Mouse (Mus musculus): ENCODE measurements around the gene Adamts7. TPM values are rescaled to one million over a fixed set of nuclear protein-coding genes. Genes with fewer than 3 reads are reported as not detected.

Gene Adamts7
- polyA plus RNA-seq, 1 experiment: 19.9 TPM

DNA sequence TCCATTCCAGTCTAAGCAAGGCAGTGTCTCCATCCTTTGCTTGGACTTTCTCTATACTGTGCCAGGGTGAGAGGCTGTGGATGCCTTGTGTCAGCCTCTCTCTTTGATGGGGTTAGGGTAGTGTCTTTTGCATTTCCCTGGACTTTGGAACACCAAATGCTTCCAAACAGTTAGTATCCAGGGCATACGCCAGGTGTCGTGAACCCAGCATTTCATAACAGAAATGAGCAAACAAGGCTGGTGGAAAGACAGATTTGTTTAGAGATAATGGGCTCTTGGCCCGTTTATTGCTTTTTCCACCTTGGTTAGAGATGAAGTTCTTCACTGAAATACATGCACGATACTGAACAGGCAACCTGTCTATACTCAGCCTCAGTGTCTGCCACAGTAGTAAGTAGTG lies 2.7 kb downstream of the Adamts7 start:
- H3K36me3 ChIP-seq (ENCODE audit: control insufficient read depth, insufficient read depth): no peaks in the 10 kb centered on the region
- peaks cover 20% of the 10 kb centered on the region for H3K79me2 ChIP-seq (ENCODE audit: control insufficient read depth, insufficient read depth)
- H3ac ChIP-seq (ENCODE audit: control insufficient read depth, insufficient read length): no peak overlapping the region
- no peaks in the 10 kb centered on the region for H3K27me3 ChIP-seq (ENCODE audit: control insufficient read depth, insufficient read depth, insufficient read length)
- H3K4me3 ChIP-seq: no peak overlapping the region
- H3K4me2 ChIP-seq (ENCODE audit: low read depth): peak overlapping the region; percentile 97
- no peak for TF ChIP-seq SRF (IDR thresholded peaks at IDR 0.05; ENCODE audit: control insufficient read depth, insufficient read length, low read depth)
- no peak for TF ChIP-seq MYOG (IDR thresholded peaks at IDR 0.05; ENCODE audit: control insufficient read depth in 1 of 3, insufficient read depth in 1 of 3, insufficient read length in 2 of 3, low read depth in 2 of 3)
- TF ChIP-seq POLR2A (IDR thresholded peaks at IDR 0.05; ENCODE audit: insufficient read length, low read depth): no peak
- no peak for TF ChIP-seq POLR2AphosphoS2 (IDR thresholded peaks at IDR 0.05; ENCODE audit: insufficient read length, low read depth)
- TF ChIP-seq MYOD1 (IDR thresholded peaks at IDR 0.05; ENCODE audit: control insufficient read depth in 1 of 3, insufficient read length in 2 of 3, low read depth in 2 of 3): no peak
- TF ChIP-seq REST (IDR thresholded peaks at IDR 0.05; ENCODE audit: insufficient read depth, insufficient read length): no peak
- TF ChIP-seq MAX (IDR thresholded peaks at IDR 0.05; ENCODE audit: low read depth): no peak
- no peak for TF ChIP-seq USF1 (IDR thresholded peaks at IDR 0.05; ENCODE audit: low read depth)
- no peak for TF ChIP-seq TCF12 (IDR thresholded peaks at IDR 0.05; ENCODE audit: insufficient read depth, poor library complexity, severe bottlenecking)

DNA sequence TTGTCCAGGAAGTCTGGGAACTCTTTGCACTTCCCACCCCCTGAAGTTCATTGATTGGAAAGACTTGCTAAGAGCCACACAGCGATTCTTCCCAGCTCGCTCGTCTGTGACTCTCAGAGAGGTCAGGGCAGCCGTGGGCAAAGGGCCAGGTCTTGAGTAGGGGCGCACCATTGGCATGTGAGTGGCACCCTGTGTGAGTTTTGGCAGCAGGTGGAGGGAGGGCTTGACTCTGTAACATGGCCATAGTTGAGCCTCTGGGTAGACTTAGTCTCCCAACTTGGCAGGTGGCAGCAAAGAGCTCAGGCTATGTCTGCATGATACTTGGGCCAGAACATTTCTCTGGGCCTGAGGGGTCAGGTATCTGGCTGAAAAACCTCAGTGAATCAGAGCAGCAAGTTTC lies 3.7 kb downstream of the Adamts7 start:
- TF ChIP-seq MYOD1 (IDR thresholded peaks at IDR 0.05; ENCODE audit: control insufficient read depth in 1 of 3, insufficient read length in 2 of 3, low read depth in 2 of 3) (peak in 2 of 3 experiments; percentile 71 to 79), POLR2A (IDR thresholded peaks at IDR 0.05; ENCODE audit: insufficient read length, low read depth) (no peak)
- no peak overlapping the region for H3ac ChIP-seq (ENCODE audit: control insufficient read depth, insufficient read length)

DNA sequence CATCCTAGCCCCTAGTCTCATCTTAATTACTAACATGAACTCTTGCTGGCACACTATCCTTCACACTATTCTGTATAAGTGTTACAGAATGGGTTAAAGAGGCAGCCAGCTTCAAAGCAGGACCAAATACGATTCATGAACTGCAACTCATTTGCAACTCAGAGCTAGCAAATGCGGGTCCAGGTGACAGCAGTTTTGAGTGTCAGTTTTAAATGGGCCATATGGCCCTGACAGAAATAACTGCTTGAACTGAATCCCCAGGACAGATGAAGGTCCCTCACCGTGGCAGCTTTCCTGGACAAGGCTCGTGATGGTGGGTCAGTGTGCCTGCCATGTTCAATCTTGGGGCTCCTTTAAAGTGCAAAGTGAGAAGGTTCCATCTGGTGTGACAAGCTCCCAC lies 7.1 kb downstream of the Adamts7 start:
- TF ChIP-seq POLR2A (IDR thresholded peaks at IDR 0.05; ENCODE audit: insufficient read length, low read depth): no peak
- no peak for TF ChIP-seq MYOD1 (IDR thresholded peaks at IDR 0.05; ENCODE audit: control insufficient read depth in 1 of 3, insufficient read length in 2 of 3, low read depth in 2 of 3)
- TF ChIP-seq USF1 (IDR thresholded peaks at IDR 0.05; ENCODE audit: low read depth): no peak
- TF ChIP-seq TCF12 (IDR thresholded peaks at IDR 0.05; ENCODE audit: insufficient read depth, poor library complexity, severe bottlenecking): no peak
- no peak for TF ChIP-seq MYOG (IDR thresholded peaks at IDR 0.05; ENCODE audit: control insufficient read depth in 1 of 3, insufficient read depth in 1 of 3, insufficient read length in 2 of 3, low read depth in 2 of 3)
- no peak for TF ChIP-seq MAX (IDR thresholded peaks at IDR 0.05; ENCODE audit: low read depth)
- TF ChIP-seq REST (IDR thresholded peaks at IDR 0.05; ENCODE audit: insufficient read depth, insufficient read length): no peak
- TF ChIP-seq CEBPB (IDR thresholded peaks at IDR 0.05; ENCODE audit: insufficient read depth, poor library complexity, severe bottlenecking): no peak
- TF ChIP-seq POLR2AphosphoS2 (IDR thresholded peaks at IDR 0.05; ENCODE audit: insufficient read length, low read depth): no peak
- no peak for TF ChIP-seq TCF3 (IDR thresholded peaks at IDR 0.05; ENCODE audit: insufficient read length, low read depth)
- TF ChIP-seq E2F4 (IDR thresholded peaks at IDR 0.05; ENCODE audit: insufficient read depth): no peak
- no peak for TF ChIP-seq SRF (IDR thresholded peaks at IDR 0.05; ENCODE audit: control insufficient read depth, insufficient read length, low read depth)
- H3K36me3 ChIP-seq (ENCODE audit: control insufficient read depth, insufficient read depth): peaks cover 3% of the 10 kb centered on the region
- peaks cover 13% of the 10 kb centered on the region for H3K79me2 ChIP-seq (ENCODE audit: control insufficient read depth, insufficient read depth)
- H3ac ChIP-seq (ENCODE audit: control insufficient read depth, insufficient read length): no peak overlapping the region
- no peak overlapping the region for H3K4me2 ChIP-seq (ENCODE audit: low read depth)
- H3K4me3 ChIP-seq: no peak overlapping the region
- H3K27me3 ChIP-seq (ENCODE audit: control insufficient read depth, insufficient read depth, insufficient read length): no peaks in the 10 kb centered on the region

More for the DNA sequence above, 3.7 kb downstream of the Adamts7 start:
- H3K36me3 ChIP-seq (ENCODE audit: control insufficient read depth, insufficient read depth): no peaks in the 10 kb centered on the region
- H3K4me2 ChIP-seq (ENCODE audit: low read depth): peak overlapping the region; percentile 12
- H3K27me3 ChIP-seq (ENCODE audit: control insufficient read depth, insufficient read depth, insufficient read length): no peaks in the 10 kb centered on the region
- H3K4me3 ChIP-seq: no peak overlapping the region
- peaks cover 20% of the 10 kb centered on the region for H3K79me2 ChIP-seq (ENCODE audit: control insufficient read depth, insufficient read depth)

DNA sequence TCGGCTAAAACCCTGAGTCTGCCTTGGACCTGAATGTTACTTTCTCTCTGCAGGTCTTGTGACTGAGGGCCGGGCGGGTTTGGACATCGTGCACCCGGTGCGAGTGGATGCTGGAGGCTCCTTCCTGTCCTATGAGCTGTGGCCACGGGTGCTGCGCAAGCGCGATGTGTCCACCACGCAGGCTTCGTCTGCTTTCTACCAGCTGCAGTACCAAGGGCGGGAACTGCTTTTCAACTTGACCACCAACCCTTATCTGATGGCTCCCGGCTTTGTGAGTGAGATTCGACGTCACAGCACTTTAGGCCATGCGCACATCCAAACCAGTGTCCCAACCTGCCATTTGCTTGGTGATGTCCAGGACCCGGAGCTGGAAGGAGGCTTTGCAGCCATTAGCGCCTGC lies 8.6 kb downstream of the Adamts7 start:
- no peak overlapping the region for H3K4me3 ChIP-seq
- H3K79me2 ChIP-seq (ENCODE audit: control insufficient read depth, insufficient read depth): peaks cover 6% of the 10 kb centered on the region
- peaks cover 3% of the 10 kb centered on the region for H3K36me3 ChIP-seq (ENCODE audit: control insufficient read depth, insufficient read depth)
- H3K27me3 ChIP-seq (ENCODE audit: control insufficient read depth, insufficient read depth, insufficient read length): no peaks in the 10 kb centered on the region
- TF ChIP-seq MAX (IDR thresholded peaks at IDR 0.05; ENCODE audit: low read depth): no peak
- no peak for TF ChIP-seq REST (IDR thresholded peaks at IDR 0.05; ENCODE audit: insufficient read depth, insufficient read length)
- TF ChIP-seq CEBPB (IDR thresholded peaks at IDR 0.05; ENCODE audit: insufficient read depth, poor library complexity, severe bottlenecking): no peak
- TF ChIP-seq TCF3 (IDR thresholded peaks at IDR 0.05; ENCODE audit: insufficient read length, low read depth): no peak
- H3K4me2 ChIP-seq (ENCODE audit: low read depth): no peak overlapping the region
- H3ac ChIP-seq (ENCODE audit: control insufficient read depth, insufficient read length): no peak overlapping the region

DNA sequence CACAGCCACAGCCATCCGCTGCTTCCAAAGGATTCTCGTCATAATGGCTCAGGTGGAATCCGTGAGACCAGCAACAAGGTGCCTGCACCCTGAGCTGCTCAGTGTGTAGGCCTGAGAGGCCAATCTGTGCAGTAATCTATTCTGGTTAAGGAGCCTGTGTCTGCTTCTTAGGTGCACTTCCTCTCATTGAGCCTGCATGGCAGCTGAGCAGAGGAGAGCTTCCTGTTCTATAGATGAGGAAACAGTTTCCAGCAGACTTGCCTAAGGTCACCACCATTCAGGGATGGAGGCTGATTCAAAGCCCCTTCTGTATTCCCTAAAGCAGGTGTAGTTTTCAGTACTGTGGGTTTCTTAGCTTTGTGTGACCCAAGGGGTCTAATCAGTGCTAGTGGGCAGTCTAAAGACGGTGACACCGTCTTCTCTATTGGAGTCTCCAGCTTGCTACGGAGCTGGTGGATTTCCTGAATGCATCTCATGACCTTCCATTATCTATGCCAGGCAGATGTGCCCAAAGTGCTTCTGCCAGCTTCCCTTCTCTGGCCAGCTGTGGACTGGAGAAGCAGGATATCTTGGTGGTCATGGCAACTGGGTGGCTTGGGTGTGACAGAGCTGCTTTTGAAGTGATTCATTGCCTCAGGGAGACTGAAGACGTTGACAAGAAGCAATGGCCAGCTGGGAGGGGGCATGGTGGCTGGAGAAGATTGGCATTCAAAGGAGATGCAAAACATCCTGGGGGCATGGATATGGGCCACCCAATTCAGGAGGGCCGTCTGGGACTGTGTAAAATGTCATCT lies 9.9 kb downstream of the Adamts7 start:
- TF ChIP-seq E2F4 (IDR thresholded peaks at IDR 0.05; ENCODE audit: insufficient read depth) (no peak), MAX (IDR thresholded peaks at IDR 0.05; ENCODE audit: low read depth) (no peak), MYOG (IDR thresholded peaks at IDR 0.05; ENCODE audit: control insufficient read depth in 1 of 3, insufficient read depth in 1 of 3, insufficient read length in 2 of 3, low read depth in 2 of 3) (peak in 1 of 3 experiments; percentile 11), CEBPB (IDR thresholded peaks at IDR 0.05; ENCODE audit: insufficient read depth, poor library complexity, severe bottlenecking) (no peak)
- peaks cover 1% of the 10 kb centered on the region for H3K79me2 ChIP-seq (ENCODE audit: control insufficient read depth, insufficient read depth)

More for the DNA sequence above, 9.9 kb downstream of the Adamts7 start:
- Histone ChIP-seq H3K4me2 (ENCODE audit: low read depth) (no peak overlapping the region), H3K36me3 (ENCODE audit: control insufficient read depth, insufficient read depth) (peaks cover 3% of the 10 kb centered on the region), H3K4me3 (no peak overlapping the region), H3ac (ENCODE audit: control insufficient read depth, insufficient read length) (no peak overlapping the region), H3K27me3 (ENCODE audit: control insufficient read depth, insufficient read depth, insufficient read length) (no peaks in the 10 kb centered on the region)

Data from myocyte (in vitro differentiated cells).